Mouse (Mus musculus) erythroid progenitor cell, adult 5-6 weeks (primary cell): Measurements from ENCODE around the gene Ccpg1os. TPM values are rescaled to one million over a fixed set of nuclear protein-coding genes. Genes with fewer than 3 reads are reported as not detected.

Source experiments
- ATAC-seq: replicated peaks from 2 replicates; pipeline ENCODE4 v1.8.0; 2016; ENCODE audit warnings: moderate number of reproducible peaks, mild to moderate bottlenecking, moderate TSS enrichment, inconsistent platforms; ENCODE audit not compliant: poor library complexity, low FRiP score, severe bottlenecking
- total RNA-seq, 2 experiments: library from RNA; stranded (forward) in 1 of 2; stranded (reverse) in 1 of 2; fragments of 150-400 nt in 1 of 2; fragments of 186-747, 209-891 nt in 1 of 2; gene quantifications; 2 replicates each; pipeline versions ENCODE4 v1.2.3 to v1.2.4; 2015 to 2017; ENCODE audit warnings: low replicate concordance in 2 of 2

Ccpg1os gene
- total RNA-seq, 2 experiments from 2014 or later: not detected

DNA sequence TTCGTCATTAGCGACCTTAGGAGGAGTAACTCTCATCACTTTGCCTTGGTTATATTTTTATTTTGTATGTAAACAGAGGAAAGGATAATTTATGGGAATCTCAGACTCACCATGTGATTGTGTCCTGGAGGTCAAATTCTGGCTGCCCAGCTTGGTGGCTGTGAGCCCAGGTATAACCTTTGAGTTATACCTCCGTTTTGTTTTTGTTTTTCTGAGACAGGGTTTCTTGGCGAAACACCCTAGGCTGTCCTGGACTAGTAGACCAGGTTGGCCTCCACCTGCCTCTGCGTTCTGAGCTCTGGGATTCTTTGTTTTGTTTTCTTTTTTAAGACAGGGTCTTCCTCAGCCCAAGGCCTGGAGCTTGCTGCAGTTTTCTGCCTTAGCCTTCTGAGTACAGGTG lies 3.5 kb upstream of the Ccpg1os start:
- ATAC-seq: no peak

DNA sequence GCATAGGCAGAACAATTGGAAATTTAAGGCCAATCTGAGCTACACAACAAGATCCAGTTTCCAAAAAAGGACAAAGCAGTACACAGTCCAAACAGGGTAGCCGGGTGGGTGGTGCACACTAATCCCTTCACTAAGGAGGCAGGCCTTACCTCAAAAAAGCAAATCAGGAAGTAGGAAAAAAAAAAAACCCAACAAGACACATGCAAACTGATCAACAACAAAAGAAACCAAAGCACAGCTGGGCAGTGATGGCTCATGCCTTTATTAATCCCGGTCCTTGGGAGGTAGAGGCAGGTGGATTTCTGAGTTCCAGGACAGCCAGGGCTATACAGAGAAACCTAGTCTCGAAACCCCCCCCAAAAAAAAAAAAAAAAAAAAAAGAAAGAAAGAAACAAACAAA lies 2.5 kb upstream of the Ccpg1os start:
- ATAC-seq: no peak

DNA sequence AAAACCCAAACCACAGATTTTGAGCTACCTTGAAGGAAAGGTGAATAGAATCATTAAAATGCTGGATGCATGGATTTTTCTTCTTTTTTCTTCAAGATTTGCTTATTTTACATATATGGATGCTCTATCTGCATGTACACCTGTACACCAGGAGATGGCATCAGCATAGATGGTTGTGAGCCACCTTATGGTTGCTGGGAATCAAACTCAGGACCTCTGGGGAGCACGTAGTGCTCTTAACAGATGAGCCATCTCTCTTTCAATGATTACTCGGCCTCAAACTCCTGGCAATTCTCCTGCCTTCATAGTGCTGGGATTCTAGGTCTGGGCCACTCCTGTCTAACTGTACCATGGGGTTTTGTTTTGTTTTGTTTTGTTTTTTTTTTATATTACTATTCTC lies 2.1 kb downstream of the Ccpg1os start:
- ATAC-seq: no peak

DNA sequence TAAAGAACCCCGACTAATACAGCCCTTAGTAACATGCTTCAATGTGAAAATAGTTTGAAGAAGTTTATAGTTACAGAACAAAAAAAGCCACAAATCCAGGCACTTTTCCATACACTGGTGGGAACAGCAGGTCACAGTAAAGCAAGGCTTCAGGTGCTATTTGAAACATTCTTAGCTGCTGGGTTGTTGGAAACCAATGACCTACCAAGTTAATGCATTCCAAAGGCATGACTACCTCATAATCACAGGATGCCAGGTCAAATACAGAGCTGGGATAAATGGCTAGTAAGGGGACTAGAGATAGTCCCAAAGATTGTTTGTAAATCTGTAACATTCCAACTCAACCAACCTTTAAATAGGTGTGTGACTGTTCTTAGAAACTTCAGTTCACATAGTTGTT lies 9.9 kb downstream of the Ccpg1os start:
- no peak for ATAC-seq

DNA sequence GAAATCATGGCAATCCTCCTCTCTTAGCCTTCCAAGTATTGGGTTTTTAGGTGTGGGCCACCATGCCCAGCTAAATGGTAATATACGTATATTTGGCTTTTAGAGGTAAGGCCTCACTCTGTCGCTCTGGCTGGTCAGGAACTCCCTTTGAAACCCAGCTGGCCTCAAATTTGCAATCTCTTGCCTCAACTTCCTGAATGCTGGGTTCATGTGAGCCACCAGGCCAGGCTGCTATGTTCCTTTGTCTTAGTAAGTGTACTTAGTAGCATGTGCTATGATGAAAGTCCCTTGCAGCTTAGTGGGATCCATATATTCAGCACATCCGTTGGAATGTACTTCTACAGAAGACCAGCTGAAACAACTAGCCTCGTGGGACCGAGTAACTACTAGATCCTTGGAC lies 10.4 kb downstream of the Ccpg1os start:
- ATAC-seq: no peak

DNA sequence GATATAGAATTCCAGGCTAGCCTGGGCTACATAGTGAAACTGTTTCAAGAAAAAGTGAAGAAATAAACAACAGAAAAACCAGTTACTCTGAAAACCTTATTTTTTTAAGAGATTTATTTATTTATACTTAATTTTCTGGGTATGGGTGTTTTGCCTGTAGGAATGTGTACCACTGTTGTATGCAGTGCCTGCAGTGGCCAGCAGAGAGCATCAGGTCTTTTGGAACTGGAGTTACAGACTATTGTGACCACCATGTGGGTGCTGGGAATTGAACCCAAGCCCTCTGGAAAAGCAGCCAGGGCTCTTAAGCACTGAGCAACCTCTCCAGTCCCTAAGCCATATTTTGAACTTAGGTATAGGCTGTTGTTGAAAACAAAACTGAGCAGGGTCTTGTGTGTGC lies 12.2 kb downstream of the Ccpg1os start:
- no peak for ATAC-seq

DNA sequence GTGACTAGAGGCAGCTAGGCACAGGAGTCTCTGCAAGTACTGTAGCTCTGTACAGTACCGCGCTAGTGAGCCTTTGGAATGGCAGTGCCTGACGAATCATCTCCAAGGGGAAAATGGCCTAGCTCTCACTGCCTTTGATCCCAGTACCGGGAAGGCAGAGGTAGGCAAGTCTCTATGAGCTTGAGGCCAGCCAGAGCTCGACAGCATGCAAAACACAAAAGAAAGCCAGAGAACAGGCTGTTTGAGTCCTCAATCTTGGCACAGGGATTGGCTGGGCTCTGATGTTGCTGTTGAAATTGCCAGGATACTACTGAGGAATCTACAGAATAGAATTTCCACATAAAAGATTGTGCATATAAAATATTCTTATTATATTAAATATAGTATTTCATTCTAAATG lies 12.7 kb downstream of the Ccpg1os start:
- ATAC-seq: no peak

DNA sequence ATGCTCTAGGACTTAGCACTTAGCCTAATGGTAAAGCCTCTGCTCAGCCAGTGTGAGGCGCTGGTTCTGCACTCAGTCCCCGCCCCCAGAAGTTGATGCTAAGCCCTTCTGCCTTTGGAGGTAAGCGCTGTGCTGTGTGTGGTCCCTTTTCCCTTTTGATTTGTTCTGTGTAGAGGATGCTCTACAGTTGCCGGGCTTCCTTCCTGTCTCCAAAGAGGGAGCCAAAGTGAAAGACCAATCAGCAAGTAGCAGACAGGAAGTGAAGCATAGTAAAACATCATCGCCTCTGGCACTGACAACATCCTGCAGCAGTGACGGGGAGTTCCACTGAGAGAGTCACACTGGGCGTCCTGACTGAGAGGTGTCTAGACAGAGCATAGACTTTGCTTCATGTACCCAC lies 15.3 kb downstream of the Ccpg1os start:
- no peak for ATAC-seq

DNA sequence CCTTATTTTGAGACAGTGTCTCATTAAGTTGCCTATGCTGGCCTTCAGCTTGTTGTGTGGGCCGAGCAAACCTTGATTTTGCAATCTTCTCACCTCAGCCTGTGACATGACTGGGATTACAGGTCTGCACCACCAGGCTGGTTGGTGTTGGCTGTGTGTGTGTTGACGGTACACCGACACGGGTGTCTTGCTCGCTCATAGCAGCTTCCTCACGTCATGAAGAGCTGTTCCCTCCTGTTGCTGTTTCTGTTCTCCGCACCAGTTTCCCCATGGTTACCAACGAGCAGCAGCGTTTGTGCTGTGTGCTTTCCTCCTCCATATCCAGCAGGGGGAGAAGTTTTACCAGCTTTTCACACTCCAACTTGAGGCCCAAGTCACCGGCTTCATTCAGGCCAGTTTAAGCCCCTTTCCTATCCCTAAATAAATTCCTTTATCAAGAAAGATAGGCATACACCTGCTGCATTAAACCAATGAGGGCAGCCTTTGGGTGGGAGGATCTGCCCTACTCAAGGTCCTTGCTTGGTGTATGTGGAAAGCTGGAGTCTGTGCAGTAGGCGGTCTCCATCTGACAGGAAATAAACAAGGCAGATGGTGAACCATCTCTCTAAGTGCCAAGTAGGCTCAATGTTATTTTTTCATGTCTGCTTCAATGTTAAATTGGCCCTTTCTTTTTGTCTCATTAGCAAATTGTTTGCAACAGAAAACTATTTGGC lies 16.7 kb downstream of the Ccpg1os start:
- ATAC-seq: no peak

DNA sequence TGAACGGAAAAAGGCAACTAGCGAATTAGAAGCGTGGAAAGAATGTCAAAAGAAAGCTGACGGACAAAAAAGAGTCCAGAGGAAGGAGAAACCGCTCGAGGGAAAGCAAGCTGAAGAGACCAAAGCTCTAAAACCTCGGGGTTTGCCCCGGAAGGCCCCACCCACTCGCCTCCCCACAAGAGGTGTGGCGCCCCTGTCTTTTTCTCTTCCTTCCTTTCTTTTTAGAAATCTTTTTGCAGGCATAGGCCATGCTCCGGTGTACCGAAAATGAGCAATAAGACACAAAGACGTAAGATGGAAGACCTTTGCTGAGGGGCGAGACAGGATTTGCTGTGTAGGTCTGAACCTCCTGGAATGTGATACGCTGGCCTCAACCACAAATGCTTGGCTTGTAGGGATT lies 23.2 kb downstream of the Ccpg1os start:
- ATAC-seq: no peak

DNA sequence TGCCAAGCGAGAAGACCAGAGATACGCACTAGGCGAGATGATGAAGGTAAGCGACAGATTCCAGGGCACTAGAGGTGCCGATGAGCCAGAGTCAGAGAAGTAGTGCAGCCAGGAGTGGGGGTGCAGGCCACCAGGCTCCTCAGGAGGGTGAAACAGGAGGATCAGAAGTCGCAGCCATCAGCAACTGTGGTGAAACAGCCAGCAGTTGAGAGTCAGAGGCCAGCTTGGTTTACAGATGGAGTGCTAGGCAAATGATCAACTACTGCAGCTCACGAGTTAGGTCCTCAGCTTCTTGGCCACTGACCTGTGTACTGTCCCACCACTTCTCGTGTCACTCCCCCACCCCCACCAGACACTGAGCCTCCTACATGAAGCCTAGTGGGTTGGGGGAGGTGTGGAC lies 23.8 kb downstream of the Ccpg1os start:
- no peak for ATAC-seq

DNA sequence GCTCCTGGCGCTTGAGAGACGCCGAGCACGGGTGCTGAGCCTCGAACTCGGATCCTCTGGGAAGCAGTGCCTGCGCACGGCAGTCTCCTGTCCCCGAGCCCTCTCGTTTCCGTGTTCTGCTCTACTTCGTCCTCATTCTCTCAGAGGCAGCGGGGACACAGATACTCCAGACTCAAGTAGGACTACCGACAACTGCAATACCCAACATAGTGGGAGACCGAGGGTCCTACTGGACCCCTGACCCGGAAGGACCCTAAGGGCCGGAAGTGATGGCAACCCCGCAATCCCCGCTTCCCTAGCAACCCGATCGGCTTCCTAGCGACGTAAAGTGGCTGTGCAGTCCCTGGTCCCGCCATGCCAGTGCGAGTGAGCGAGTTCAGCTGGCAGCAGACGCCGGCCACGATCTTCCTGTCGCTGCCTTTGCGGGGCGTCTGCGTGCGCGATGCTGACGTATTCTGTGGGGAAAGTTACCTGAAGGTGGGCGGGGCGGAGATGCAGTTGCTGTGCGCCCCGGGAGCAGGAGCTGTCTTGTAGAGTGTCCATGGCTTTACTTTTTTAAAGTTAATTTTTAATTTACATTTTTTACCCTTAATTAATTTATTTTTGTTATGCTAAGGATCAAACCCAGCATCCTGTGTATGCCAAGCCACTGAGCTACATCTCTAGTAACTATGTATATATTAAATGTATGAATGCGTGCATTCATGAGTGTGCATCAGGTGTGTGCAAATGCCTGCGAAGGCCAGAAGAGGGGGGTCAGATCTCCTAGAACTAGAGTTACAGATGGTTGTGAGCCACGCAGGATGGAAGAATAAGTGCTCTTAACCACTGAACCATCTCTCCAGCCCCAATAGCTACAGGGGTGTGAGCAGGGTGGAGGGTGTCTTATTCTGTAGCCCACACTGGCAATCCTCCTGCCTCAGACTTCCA lies 26.4 kb downstream of the Ccpg1os start, which contains the start of the genes Dyx1c1 and Gm44503:
TSS of gene Dyx1c1 (plus strand) at position 265 of the 930 bp plus-strand sequence.
TSS of gene Gm44503 (plus strand) at position 332 of the 930 bp plus-strand sequence.
- no peak for ATAC-seq

DNA sequence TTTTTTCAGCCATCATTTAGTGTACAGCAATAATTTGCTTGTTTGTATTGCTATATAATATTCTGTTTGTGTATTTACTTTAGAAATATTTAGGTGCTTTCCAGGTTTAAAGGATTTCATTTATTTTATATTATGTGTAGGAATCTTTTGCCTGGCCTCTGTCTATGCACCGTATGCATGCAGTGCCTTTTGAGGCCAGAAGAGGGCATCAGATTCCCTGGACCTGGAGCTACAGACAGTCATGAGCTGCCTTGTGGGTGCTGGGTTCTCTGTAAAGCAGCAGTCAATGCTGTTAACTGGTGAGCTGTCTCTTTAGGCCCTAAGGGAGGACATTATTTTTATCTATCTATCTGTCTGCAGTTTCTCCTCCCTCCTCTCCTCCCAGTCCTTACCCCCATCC lies 29.6 kb downstream of the Ccpg1os start:
- peak; percentile 51; the same call in 1 of the 2 replicates for ATAC-seq

DNA sequence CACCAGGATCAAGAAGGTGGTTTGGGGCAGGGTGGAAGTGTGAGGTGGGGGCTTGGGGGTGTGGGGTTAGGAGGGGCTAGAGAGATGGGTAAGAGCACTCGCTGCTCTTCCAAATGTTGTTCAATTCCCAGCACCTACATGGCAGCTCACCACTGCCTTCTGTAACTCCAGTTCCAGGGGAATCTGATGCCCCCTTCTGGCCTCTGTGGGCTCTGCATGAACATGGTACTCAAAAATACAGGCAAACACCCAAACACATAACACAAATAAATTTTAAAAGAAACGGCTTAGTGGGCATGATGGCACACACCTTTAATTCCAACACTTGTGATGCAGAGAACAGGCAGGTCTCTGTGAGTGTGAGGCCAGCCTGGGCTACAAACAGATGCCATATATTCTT lies 30.4 kb downstream of the Ccpg1os start:
- ATAC-seq: no peak

DNA sequence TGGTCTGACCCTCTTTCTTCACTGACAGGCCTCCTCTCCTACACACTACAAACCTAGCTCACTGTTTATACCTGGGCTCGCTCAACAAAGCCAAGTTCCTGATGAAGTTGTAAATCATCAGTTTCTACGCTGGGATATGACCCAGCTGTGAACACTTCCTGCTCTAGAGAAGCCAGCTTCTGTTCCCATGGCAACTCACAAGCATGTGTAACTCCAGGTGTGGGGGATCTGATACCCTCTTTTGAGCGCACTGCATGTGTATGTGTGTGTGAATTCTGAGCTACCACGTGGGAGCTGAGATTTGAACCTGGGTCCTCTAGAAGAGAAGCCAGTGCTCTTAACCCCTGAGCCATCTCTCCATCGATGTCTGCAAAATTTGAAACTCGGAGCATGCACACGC lies 35.6 kb downstream of the Ccpg1os start:
- no peak for ATAC-seq

DNA sequence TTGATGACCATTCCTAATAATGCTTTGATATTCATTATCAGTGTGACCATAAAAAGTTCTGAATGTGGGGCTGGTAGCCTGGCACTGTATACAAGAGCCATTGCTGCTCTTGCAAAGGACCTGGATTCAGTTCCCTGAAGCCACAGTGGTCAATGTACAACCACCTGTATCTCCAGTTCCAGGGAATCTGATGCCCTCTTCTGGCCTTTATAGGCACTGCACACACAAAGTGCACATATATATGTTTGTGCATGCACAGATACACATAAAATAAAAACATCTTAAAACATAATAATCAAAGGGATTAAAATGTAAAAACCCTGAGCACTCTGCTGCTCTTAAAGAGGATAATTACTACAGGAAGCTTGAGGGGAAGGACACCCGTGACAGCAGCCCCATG lies 38.2 kb downstream of the Ccpg1os start:
- no peak for ATAC-seq

DNA sequence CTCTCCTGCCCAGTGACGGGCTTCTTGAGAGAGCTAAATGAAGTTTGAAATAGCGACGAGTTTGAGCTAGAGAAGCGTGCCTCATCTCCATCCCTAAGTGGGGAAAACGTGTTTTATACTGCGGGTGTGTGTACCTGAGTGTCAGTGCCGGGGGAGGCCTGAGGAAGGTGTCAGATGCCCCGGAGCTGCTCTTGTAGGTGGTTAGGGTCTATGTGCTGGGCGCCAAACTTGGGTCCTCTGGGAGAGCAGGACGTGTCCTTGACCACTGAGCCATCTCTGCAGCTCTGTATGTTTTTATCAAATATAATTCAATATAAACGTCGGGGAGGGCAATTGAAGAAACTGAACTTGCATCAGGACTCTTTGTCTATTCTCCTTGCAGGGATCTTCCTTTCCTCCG lies 40.9 kb downstream of the Ccpg1os start:
- ATAC-seq: no peak

DNA sequence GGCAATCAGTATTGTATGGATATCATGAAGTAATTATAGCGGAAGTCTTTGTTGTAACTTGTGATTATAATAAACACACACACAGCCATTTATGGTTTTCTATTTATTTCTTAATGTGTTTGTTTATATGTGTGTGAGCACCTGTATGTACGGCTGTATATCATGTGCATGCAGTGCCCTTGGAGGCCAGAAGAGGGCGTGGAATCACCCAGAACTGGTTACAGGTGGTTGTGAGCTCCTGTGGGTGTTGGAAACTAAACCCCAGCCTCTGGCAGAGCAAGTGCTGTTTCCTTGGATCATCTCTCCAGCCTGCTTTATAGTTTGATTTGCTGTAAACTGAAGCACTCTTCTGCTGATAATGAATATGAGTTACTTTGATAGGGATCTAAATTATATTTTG lies 41.8 kb downstream of the Ccpg1os start:
- no peak for ATAC-seq

DNA sequence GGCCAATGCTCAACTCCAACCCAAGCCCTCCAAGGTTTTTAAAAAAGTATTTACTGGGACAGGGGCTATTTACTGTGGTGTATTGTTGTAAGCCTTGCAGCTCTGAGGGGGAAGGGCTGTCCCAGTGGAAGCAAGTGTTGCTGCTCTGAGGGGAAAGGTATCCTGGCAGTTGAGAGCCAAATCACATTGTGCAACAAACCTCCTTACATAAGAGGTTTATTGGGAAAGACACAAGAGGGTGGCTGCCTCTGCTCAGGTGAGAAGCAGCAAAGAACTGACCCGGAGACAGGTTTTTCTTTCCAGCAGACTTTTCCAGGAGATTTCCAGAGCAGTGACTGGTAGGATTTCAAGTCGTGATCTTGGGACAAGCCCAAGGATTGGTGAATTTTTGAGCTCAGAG lies 48.9 kb downstream of the Ccpg1os start:
- ATAC-seq: no peak

DNA sequence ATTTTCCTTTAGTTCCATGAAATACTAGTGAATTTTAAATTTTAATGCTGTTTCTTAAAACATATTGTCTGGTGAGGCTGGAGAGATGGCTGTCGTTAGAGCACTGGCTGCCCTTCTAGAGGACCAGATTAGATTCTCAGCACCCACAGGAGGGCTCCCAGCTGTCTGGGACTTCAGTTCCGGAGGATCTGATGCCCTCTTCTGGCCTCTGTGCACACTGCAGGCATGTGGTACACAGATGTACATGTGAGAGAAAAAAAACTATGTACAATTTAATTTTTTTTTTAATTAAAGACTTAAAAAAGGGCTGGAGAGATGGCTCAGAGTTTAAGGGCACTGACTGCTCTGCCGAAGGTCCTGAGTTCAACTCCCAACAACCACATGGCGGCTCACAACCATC lies 49.9 kb downstream of the Ccpg1os start:
- no peak for ATAC-seq

DNA sequence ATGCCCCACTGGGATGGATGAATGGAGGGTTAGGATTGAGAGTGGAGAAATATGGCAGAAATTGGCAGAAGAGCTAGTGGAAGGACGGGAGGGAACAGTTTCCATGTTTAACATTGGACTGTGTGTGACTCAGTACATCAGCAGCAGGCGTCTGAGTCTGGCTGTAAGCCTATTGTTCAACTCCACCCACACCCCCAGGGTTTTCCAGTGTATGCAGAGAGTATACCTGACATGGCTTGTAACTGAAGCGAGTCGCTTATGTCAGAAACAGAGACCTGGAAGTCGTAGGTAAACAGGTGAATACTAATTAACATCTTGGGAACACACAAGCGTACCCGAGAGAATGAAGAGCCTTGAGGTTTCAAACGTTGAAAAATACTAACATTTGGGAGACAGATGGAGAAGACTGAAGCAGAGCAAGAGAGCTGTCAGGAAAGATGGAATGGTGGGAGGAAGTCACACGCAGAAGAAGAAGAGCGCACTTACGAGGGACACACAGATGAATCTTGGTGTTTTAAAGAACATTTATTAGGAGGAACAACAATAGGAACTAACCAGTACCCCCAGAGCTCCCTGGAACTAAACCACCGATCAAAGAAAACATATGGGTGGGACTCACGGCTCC lies 53.9 kb downstream of the Ccpg1os start:
- no peak for ATAC-seq
